Mouse (Mus musculus): ENCODE results near the gene Msh4. TPM values are rescaled to one million over a fixed set of nuclear protein-coding genes. Genes with fewer than 3 reads are reported as not detected.
A peak's percentile ranks its signal among the peaks of the same experiment; 100 is the strongest.

The Msh4 gene
- 0.15 and 0.27 TPM in 2 replicates for polyA plus RNA-seq (2015; fragmentation: Nextera tagmentation; extraction: Ambion mirVana)

GRCm38 (mm10) chr3:153906136-153906871 is at the start of gene Msh4:
TSS of gene Msh4 (minus strand) at chr3:153906138.
- H3K9ac ChIP-seq (replicated peaks), result no peak within 1 kb of the TSS
- H3K4me3 ChIP-seq, result no peak within 1 kb of the TSS
- WGBS, result 88% methylated on average over 9 of the region's 9 CpGs
- ATAC-seq (replicated peaks), result peak; percentile 30; the same call in 1 of the 2 replicates
- H3K27ac ChIP-seq (replicated peaks), result no peak within 1 kb of the TSS
- peaks cover 65% of the 10 kb centered on the region for H3K36me3 ChIP-seq
- peaks cover 20% of the 10 kb centered on the region for H3K4me1 ChIP-seq
- H3K27me3 ChIP-seq, result no peaks in the 10 kb centered on the region
- H3K9me3 ChIP-seq, result no peaks in the 10 kb centered on the region
- H3K4me2 ChIP-seq (replicated peaks), result no peak within 1 kb of the TSS

GRCm38 (mm10) chr3:153948176-153948575 is 42.2 kb upstream of the Msh4 start:
- Histone ChIP-seq H3K9me3 (no peaks in the 10 kb centered on the region), H3K4me2 (replicated peaks) (no peak overlapping the region), H3K27ac (replicated peaks) (no peak overlapping the region), H3K27me3 (no peaks in the 10 kb centered on the region), H3K4me1 (peaks cover 16% of the 10 kb centered on the region), H3K9ac (replicated peaks) (no peak overlapping the region), H3K36me3 (no peaks in the 10 kb centered on the region), H3K4me3 (no peak overlapping the region)
- no peak for ATAC-seq (replicated peaks)
- WGBS, result 75% methylated on average over 2 of the region's 2 CpGs

GRCm38 (mm10) chr3:153947271-153947670 is 41.3 kb upstream of the Msh4 start:
- Histone ChIP-seq H3K4me2 (replicated peaks) (no peak overlapping the region), H3K9ac (replicated peaks) (no peak overlapping the region), H3K36me3 (no peaks in the 10 kb centered on the region), H3K4me1 (peaks cover 20% of the 10 kb centered on the region), H3K9me3 (no peaks in the 10 kb centered on the region), H3K4me3 (no peak overlapping the region), H3K27me3 (no peaks in the 10 kb centered on the region), H3K27ac (replicated peaks) (no peak overlapping the region)
- ATAC-seq (replicated peaks), result no peak
- WGBS, result 67% methylated on average over 4 of the region's 4 CpGs

- Histone ChIP-seq H3K9ac (replicated peaks) (peak within 1 kb of the TSS; percentile 69), H3K36me3 (no peaks in the 10 kb centered on the region), H3K27ac (replicated peaks) (peak within 1 kb of the TSS; percentile 70), H3K4me1 (peaks cover 20% of the 10 kb centered on the region), H3K9me3 (no peaks in the 10 kb centered on the region), H3K27me3 (no peaks in the 10 kb centered on the region), H3K4me2 (replicated peaks) (peak within 1 kb of the TSS; percentile 72), H3K4me3 (peak within 1 kb of the TSS; percentile 76)
- WGBS, result under 1% methylated on average over 41 of the region's 41 CpGs
- ATAC-seq (replicated peaks), result peak; percentile 96
Observed at GRCm38 (mm10) chr3:153944335-153944990, 38.5 kb upstream of the Msh4 start, which contains the start of gene Acadm. TSS of gene Acadm (minus strand) at chr3:153944632.

- Histone ChIP-seq H3K4me1 (peaks cover 20% of the 10 kb centered on the region), H3K9ac (replicated peaks) (peak overlapping the region; percentile 69), H3K27me3 (no peaks in the 10 kb centered on the region), H3K27ac (replicated peaks) (peak overlapping the region; percentile 70), H3K4me2 (replicated peaks) (peak overlapping the region; percentile 72), H3K9me3 (no peaks in the 10 kb centered on the region), H3K36me3 (no peaks in the 10 kb centered on the region), H3K4me3 (peak overlapping the region; percentile 76)
- WGBS, result under 1% methylated on average over 19 of the region's 19 CpGs
- ATAC-seq (replicated peaks), result peak; percentile 60
Observed at GRCm38 (mm10) chr3:153943901-153944334, 38.0 kb upstream of the Msh4 start.

- WGBS, result 18% methylated on average over 12 of the region's 12 CpGs
- Histone ChIP-seq H3K27ac (replicated peaks) (no peak overlapping the region), H3K9ac (replicated peaks) (no peak overlapping the region), H3K9me3 (no peaks in the 10 kb centered on the region), H3K27me3 (no peaks in the 10 kb centered on the region), H3K4me3 (peak overlapping the region; percentile 76), H3K4me2 (replicated peaks) (peak overlapping the region; percentile 72), H3K4me1 (peaks cover 20% of the 10 kb centered on the region), H3K36me3 (no peaks in the 10 kb centered on the region)
- no peak for ATAC-seq (replicated peaks)
Observed at GRCm38 (mm10) chr3:153943003-153943640, 37.2 kb upstream of the Msh4 start.

GRCm38 (mm10) chr3:153941613-153942012 is 35.7 kb upstream of the Msh4 start:
- H3K4me1 ChIP-seq, result peaks cover 20% of the 10 kb centered on the region
- H3K4me3 ChIP-seq, result no peak overlapping the region
- no peak overlapping the region for H3K9ac ChIP-seq (replicated peaks)
- WGBS, result 96% methylated on average over 13 of the region's 13 CpGs
- ATAC-seq (replicated peaks), result no peak
- no peaks in the 10 kb centered on the region for H3K36me3 ChIP-seq
- no peaks in the 10 kb centered on the region for H3K9me3 ChIP-seq
- no peaks in the 10 kb centered on the region for H3K27me3 ChIP-seq
- H3K27ac ChIP-seq (replicated peaks), result no peak overlapping the region
- no peak overlapping the region for H3K4me2 ChIP-seq (replicated peaks)

- no peak overlapping the region for H3K4me2 ChIP-seq (replicated peaks)
- H3K9ac ChIP-seq (replicated peaks), result no peak overlapping the region
- peaks cover 20% of the 10 kb centered on the region for H3K4me1 ChIP-seq
- no peaks in the 10 kb centered on the region for H3K27me3 ChIP-seq
- H3K27ac ChIP-seq (replicated peaks), result no peak overlapping the region
- WGBS, result 94% methylated on average over 9 of the region's 9 CpGs
- ATAC-seq (replicated peaks), result no peak
- H3K4me3 ChIP-seq, result no peak overlapping the region
- H3K9me3 ChIP-seq, result no peaks in the 10 kb centered on the region
- no peaks in the 10 kb centered on the region for H3K36me3 ChIP-seq
Observed at GRCm38 (mm10) chr3:153940486-153940885, 34.5 kb upstream of the Msh4 start.

GRCm38 (mm10) chr3:153940021-153940420 is 34.1 kb upstream of the Msh4 start:
- Histone ChIP-seq H3K4me2 (replicated peaks) (no peak overlapping the region), H3K4me1 (peaks cover 18% of the 10 kb centered on the region), H3K9ac (replicated peaks) (no peak overlapping the region), H3K36me3 (no peaks in the 10 kb centered on the region), H3K27ac (replicated peaks) (no peak overlapping the region), H3K4me3 (no peak overlapping the region), H3K9me3 (no peaks in the 10 kb centered on the region), H3K27me3 (no peaks in the 10 kb centered on the region)
- WGBS, result 77% methylated on average over 8 of the region's 8 CpGs
- ATAC-seq (replicated peaks), result no peak

- no peaks in the 10 kb centered on the region for H3K27me3 ChIP-seq
- no peak overlapping the region for H3K27ac ChIP-seq (replicated peaks)
- H3K9me3 ChIP-seq, result no peaks in the 10 kb centered on the region
- WGBS, result 94% methylated on average over 17 of the region's 17 CpGs
- H3K9ac ChIP-seq (replicated peaks), result no peak overlapping the region
- no peak overlapping the region for H3K4me2 ChIP-seq (replicated peaks)
- H3K4me1 ChIP-seq, result no peaks in the 10 kb centered on the region
- H3K36me3 ChIP-seq, result no peaks in the 10 kb centered on the region
- no peak overlapping the region for H3K4me3 ChIP-seq
- ATAC-seq (replicated peaks), result no peak
Observed at GRCm38 (mm10) chr3:153937116-153937810, 31.3 kb upstream of the Msh4 start.

- H3K36me3 ChIP-seq, result no peaks in the 10 kb centered on the region
- H3K9me3 ChIP-seq, result no peaks in the 10 kb centered on the region
- no peaks in the 10 kb centered on the region for H3K4me1 ChIP-seq
- no peak overlapping the region for H3K27ac ChIP-seq (replicated peaks)
- no peaks in the 10 kb centered on the region for H3K27me3 ChIP-seq
- no peak overlapping the region for H3K4me2 ChIP-seq (replicated peaks)
- H3K4me3 ChIP-seq, result no peak overlapping the region
- ATAC-seq (replicated peaks), result no peak
- 91% methylated on average over 9 of the region's 9 CpGs for WGBS
- no peak overlapping the region for H3K9ac ChIP-seq (replicated peaks)
Observed at GRCm38 (mm10) chr3:153935878-153936277, 29.9 kb upstream of the Msh4 start.

- no peaks in the 10 kb centered on the region for H3K36me3 ChIP-seq
- no peak for ATAC-seq (replicated peaks)
- no peaks in the 10 kb centered on the region for H3K27me3 ChIP-seq
- no peaks in the 10 kb centered on the region for H3K4me1 ChIP-seq
- H3K9me3 ChIP-seq, result no peaks in the 10 kb centered on the region
- WGBS, result 93% methylated on average over 5 of the region's 5 CpGs
- no peak overlapping the region for H3K4me2 ChIP-seq (replicated peaks)
- H3K27ac ChIP-seq (replicated peaks), result no peak overlapping the region
- no peak overlapping the region for H3K4me3 ChIP-seq
- H3K9ac ChIP-seq (replicated peaks), result no peak overlapping the region
Observed at GRCm38 (mm10) chr3:153932461-153932860, 26.5 kb upstream of the Msh4 start.

All from forebrain, embryonic 15.5 days (tissue).